Mouse (Mus musculus) midbrain, embryonic 13.5 days (tissue): Measurements from ENCODE around the gene Cpeb2. TPM values are rescaled to one million over a fixed set of nuclear protein-coding genes. Genes with fewer than 3 reads are reported as not detected.

Source experiments
- ATAC-seq: fragments of 200-750 bp; cut with Nextera tagmentation; 2 replicates; pipeline ENCODE4 v1.8.0; 2017; ENCODE audit warnings: mild to moderate bottlenecking, moderate TSS enrichment, moderate library complexity
- H3K27ac ChIP-seq: fragments of 300-500 bp; sonication (generic); 2 replicates; pipeline ENCODE4 v1.5.1; 2015; ENCODE audit warnings: inconsistent platforms, mild to moderate bottlenecking, moderate library complexity
- H3K27me3 ChIP-seq: fragments of 300-500 bp; sonication (generic); 2 replicates; pipeline ENCODE4 v1.6.1; 2015; ENCODE audit warnings: mild to moderate bottlenecking, inconsistent platforms
- H3K36me3 ChIP-seq: fragments of 300-500 bp; sonication (generic); 2 replicates; pipeline ENCODE4 v1.6.1; 2015; ENCODE audit warnings: mild to moderate bottlenecking, inconsistent platforms
- H3K4me1 ChIP-seq: fragments of 300-500 bp; sonication (generic); replicated peaks from 2 replicates; pipeline ENCODE4 v1.6.1; 2015; ENCODE audit warnings: inconsistent platforms
- H3K4me2 ChIP-seq: fragments of 300-500 bp; sonication (generic); replicated peaks from 2 replicates; pipeline ENCODE4 v1.6.1; 2015; ENCODE audit warnings: moderate library complexity, mild to moderate bottlenecking, inconsistent platforms
- H3K4me3 ChIP-seq: fragments of 300-500 bp; sonication (generic); replicated peaks from 2 replicates; pipeline ENCODE4 v1.5.1; 2015; ENCODE audit warnings: mild to moderate bottlenecking, inconsistent platforms
- H3K9ac ChIP-seq: fragments of 300-500 bp; sonication (generic); replicated peaks from 2 replicates; pipeline ENCODE4 v1.6.1; 2015; ENCODE audit warnings: mild to moderate bottlenecking, inconsistent platforms
- H3K9me3 ChIP-seq: fragments of 300-500 bp; sonication (generic); 2 replicates; pipeline ENCODE4 v1.6.1; 2016; ENCODE audit warnings: mild to moderate bottlenecking, inconsistent platforms
- WGBS: fragments of 180-500 bp; shearing (Covaris S2); methylation state at CpG from one replicate; pipeline ENCODE4 v1.1.7; 2015; 5-methylcytosine and 5-hydroxymethylcytosine counted together
- polyA plus RNA-seq: library from polyadenylated mRNA; unstranded; fragments of >200 nt; fragmentation: Nextera tagmentation; extraction: Ambion mirVana; gene quantifications from 2 replicates; pipeline ENCODE4 v1.2.1, GENCODE M21; 2015

Cpeb2 gene
- 10.9 and 12.1 TPM in 2 replicates for polyA plus RNA-seq

DNA sequence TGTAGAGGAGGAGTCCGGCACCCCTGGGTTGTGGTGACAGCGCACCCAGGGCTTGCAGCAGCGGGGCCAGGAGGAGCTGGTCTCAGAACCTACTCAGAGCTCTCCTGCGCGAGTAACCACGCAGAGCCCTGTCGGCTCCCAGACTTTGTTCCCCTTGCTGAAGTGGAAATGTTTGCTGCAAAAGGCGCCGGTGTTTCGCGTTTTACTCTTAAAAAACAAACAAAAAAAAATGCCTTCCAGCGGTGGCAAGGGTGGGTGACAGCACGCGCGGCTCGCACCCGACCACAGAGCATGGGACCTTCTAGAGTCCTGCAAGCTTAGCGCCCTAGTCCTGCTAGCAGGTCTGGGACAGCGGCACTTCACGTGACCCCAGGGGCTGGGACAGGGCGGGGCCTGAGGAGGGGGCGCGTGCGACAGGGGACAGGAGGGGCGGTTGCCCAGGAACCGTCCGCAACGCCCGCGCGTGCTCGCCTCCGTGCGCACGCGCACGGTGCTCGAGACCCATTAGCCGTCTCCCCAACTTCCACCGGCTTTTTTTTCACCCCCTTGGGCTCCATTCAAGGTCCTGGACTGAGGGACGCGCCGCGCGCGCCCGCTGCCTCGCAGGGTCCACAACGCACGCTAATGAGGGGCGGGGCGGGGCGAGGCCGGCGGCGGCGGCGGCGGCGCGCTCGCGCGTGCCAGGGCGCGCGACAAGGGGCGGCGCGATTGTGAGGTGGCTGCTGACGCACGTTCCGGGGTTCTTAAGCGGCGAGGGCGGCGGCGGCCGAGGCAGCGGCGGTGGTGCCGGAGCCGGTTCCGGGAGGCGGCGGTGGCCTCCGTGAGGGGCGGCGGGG is at the start of gene Cpeb2:
Gene Cpeb2, plus strand, starts transcription at position 691 of the 836 bp plus-strand sequence.
- ATAC-seq: peak; percentile 93
- H3K4me1 ChIP-seq: peaks cover 13% of the 10 kb centered on the region

DNA sequence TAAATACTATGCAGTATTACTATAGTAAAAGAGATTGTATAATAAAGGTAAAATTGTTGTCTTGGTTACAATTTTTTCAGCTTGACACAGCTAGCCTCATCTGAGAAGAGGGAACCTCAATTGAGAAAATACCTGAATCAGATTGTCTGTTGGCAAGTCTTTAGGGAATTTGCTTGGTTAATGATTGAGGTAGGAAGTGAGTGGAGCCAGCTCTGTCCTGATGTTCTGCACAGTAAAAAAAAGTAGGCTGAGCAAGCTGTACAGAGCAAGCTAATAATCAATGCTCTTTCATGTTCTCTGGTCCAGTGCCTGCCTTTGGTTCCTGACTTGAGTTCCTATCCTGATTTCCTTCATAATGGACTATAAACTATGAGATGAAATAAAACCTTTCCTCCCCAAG is 49.4 kb upstream of the Cpeb2 start:
- no peak overlapping the region for H3K4me2 ChIP-seq
- H3K27ac ChIP-seq: no peak overlapping the region

More for the DNA sequence above, at the start of gene Cpeb2:
- Histone ChIP-seq H3K9ac (peak within 1 kb of the TSS; percentile 99), H3K27me3 (peaks cover 6% of the 10 kb centered on the region; the same call in 1 of the 2 replicates), H3K27ac (peak within 1 kb of the TSS; percentile 100), H3K9me3 (no peaks in the 10 kb centered on the region), H3K36me3 (no peaks in the 10 kb centered on the region), H3K4me2 (peak within 1 kb of the TSS; percentile 80), H3K4me3 (peak within 1 kb of the TSS; percentile 97)
- under 1% methylated on average over 86 of the region's 89 CpGs for WGBS

DNA sequence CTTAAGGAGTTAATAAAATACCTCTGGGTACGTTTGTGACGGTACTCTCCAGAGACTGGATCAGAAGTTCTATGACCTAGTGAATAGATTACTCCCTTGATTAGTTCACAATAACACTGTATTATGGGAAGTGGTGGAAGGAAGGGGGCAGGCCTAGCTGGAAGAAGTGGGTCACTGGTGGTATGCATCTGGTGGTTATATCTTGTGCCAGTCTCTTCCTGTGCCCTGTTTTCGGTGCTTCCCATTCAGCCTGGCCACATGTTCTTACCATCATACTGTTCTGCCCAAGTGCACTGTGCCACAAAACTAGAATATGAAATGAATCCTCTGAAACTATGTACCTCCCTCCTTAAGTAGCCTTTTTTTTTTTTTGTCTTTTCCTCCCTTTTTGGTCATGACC is 48.1 kb upstream of the Cpeb2 start:
- WGBS: 65% methylated on average over 3 of the region's 3 CpGs

More for the DNA sequence above, 49.4 kb upstream of the Cpeb2 start:
- Histone ChIP-seq H3K27me3 (no peaks in the 10 kb centered on the region), H3K4me1 (no peaks in the 10 kb centered on the region), H3K9me3 (no peaks in the 10 kb centered on the region), H3K9ac (no peak overlapping the region), H3K4me3 (no peak overlapping the region), H3K36me3 (no peaks in the 10 kb centered on the region)
- no peak for ATAC-seq

DNA sequence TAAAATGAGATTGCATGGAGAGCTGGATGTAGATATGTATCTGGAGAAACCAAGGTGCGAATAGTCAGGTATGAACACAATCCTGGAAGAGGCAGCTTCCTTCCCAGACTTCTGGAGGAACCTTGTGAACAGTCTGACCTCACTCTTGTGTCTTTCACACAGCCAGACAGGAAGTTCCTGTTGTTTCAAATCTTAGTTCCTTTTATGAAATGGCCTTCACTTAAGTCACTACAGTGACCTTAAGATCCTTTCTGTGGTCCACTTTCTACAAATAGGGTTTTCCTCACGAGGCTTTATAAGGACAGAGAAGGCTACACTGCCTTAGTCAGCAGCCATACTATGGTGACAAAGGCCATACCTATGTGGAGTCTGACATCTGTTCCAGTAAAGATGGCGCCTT is 47.5 kb upstream of the Cpeb2 start:
- H3K9me3 ChIP-seq: no peaks in the 10 kb centered on the region
- H3K9ac ChIP-seq: no peak overlapping the region
- H3K4me3 ChIP-seq: no peak overlapping the region
- no peaks in the 10 kb centered on the region for H3K27me3 ChIP-seq
- no peak for ATAC-seq
- H3K27ac ChIP-seq: no peak overlapping the region
- no peaks in the 10 kb centered on the region for H3K4me1 ChIP-seq
- H3K36me3 ChIP-seq: no peaks in the 10 kb centered on the region
- 89% methylated on average over 3 of the region's 3 CpGs for WGBS
- no peak overlapping the region for H3K4me2 ChIP-seq

More for the DNA sequence above, 48.1 kb upstream of the Cpeb2 start:
- Histone ChIP-seq H3K4me3 (no peak overlapping the region), H3K4me1 (no peaks in the 10 kb centered on the region), H3K27ac (no peak overlapping the region), H3K36me3 (no peaks in the 10 kb centered on the region), H3K27me3 (no peaks in the 10 kb centered on the region), H3K9ac (no peak overlapping the region), H3K4me2 (no peak overlapping the region), H3K9me3 (no peaks in the 10 kb centered on the region)
- no peak for ATAC-seq

DNA sequence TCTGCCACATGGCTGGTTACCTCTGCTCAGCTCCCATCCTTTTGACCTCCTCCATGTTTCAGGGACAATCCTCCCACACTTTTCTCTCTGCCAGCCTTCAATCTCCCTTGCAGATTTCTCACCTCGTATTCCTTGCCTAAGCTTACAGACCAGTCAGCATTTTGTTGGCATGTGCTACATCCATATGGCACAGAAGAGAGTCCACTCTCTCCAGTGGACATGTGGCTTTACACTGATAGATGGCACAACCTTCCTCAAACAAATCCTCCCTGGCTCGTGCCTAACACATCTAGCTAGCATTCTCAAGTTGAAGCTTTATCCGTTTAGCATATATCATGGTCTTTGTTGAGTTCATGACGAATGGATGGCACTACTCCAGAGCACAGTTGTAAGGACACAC is 32.3 kb upstream of the Cpeb2 start:
- H3K27ac ChIP-seq: no peak overlapping the region
- H3K36me3 ChIP-seq: no peaks in the 10 kb centered on the region
- no peak overlapping the region for H3K4me3 ChIP-seq
- no peak overlapping the region for H3K9ac ChIP-seq
- 74% methylated on average over 4 of the region's 4 CpGs for WGBS
- 0 out of 2 replicates have a peak, but pooled peaks cover 4% of the 10 kb centered on the region for H3K9me3 ChIP-seq
- no peak for ATAC-seq
- H3K4me1 ChIP-seq: no peaks in the 10 kb centered on the region
- no peak overlapping the region for H3K4me2 ChIP-seq
- no peaks in the 10 kb centered on the region for H3K27me3 ChIP-seq

DNA sequence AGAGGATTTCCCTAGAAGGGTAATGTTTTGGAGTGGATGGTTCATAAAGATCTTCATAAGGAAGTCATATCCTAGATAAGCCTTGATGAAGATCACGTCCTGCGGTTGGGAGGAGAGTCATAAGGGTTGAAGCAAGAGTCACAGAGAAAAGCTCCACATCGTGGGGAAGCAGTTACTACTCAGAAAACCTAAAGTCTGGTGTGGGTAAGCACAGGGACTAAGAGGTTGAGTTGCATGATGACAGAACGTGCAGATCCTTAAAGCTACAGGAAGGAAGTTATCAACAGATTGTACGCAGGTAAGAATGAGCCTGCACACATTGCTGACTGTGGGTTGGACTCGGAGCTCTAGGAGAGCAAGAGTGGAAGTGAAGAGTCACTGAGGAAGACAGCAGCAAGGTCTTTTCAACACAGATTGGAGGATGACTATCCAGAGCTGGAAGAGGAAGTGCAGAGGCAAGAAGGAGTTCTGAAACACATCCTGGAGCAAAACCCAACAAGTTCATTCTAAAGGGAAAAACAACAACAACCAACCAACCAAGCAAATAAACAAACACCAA is 26.4 kb upstream of the Cpeb2 start:
- no peaks in the 10 kb centered on the region for H3K36me3 ChIP-seq
- no peak overlapping the region for H3K4me3 ChIP-seq
- no peak overlapping the region for H3K27ac ChIP-seq
- H3K4me1 ChIP-seq: no peaks in the 10 kb centered on the region
- H3K27me3 ChIP-seq: no peaks in the 10 kb centered on the region
- 0 out of 2 replicates have a peak, but pooled peaks cover 4% of the 10 kb centered on the region for H3K9me3 ChIP-seq
- H3K9ac ChIP-seq: no peak overlapping the region
- H3K4me2 ChIP-seq: no peak overlapping the region
- 88% methylated on average over 6 of the region's 6 CpGs for WGBS
- no peak for ATAC-seq

DNA sequence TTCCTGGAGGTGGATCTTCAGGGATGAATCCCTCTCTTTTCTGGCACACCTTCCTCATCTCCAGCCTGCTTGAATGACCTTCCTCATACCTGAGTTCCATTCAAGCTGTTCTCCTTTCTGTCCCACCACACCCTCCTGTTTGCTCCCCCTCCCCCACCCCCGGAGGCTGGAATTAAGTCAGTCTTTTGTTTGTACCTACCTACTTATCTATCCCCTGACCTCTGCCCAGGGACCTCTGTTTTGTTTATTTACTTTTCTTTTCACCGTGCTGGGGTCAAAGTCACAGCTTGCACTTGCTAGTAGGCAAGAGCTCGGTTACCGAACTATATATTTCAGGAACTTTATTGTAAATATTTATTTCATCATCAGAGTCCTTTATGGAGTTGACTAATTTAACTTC is 15.5 kb upstream of the Cpeb2 start:
- no peak overlapping the region for H3K9ac ChIP-seq
- no peak overlapping the region for H3K4me2 ChIP-seq
- no peaks in the 10 kb centered on the region for H3K36me3 ChIP-seq
- no peak overlapping the region for H3K27ac ChIP-seq
- no peak overlapping the region for H3K4me3 ChIP-seq
- no peak for ATAC-seq
- H3K9me3 ChIP-seq: no peaks in the 10 kb centered on the region
- no peaks in the 10 kb centered on the region for H3K27me3 ChIP-seq
- H3K4me1 ChIP-seq: no peaks in the 10 kb centered on the region
- WGBS: 48% methylated on average over 4 of the region's 4 CpGs

DNA sequence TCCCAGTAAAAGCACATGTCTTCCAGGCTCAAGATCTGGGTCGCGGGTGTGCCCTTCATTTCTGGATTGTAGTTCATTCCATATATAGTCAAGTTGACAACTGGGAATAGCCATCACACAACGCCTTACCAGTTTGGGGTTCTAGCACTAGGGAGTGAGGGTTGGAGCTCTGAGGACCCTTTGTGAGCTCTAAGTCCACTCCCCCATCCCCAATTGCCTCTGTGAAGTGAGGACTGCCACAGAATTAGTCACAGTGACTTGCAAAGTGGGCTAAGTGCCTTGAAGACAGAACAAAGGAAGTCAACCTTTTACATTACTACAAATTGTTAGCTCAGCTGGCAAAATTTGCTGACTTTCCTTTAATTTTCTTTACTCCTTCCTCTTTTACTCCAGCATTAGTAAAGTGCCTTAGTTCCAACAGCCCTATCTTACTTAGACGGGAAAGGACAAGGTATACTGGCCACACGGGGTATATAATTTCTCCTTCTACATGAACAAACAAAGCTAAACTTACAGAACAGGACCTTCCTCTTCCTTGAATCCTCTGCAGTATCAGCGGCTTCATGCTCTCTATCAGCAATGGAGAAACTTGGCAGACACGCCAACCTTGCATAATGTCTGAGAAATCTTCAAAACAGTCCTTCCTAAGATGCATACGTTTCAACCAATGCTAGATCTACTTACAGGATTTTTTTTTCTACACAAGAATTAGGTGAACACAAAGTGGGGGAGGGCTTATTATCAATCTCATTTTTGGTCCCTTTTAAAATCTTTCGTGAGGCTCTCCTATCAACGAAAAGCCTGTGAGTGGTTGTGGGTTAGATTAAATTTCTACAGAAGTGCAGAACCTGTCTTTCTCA is 14.8 kb upstream of the Cpeb2 start:
- 71% methylated on average over 10 of the region's 10 CpGs for WGBS
- Histone ChIP-seq H3K4me3 (no peak overlapping the region), H3K4me2 (no peak overlapping the region), H3K9ac (no peak overlapping the region), H3K27ac (peak overlapping the region; percentile 11; the same call in 1 of the 2 replicates), H3K4me1 (no peaks in the 10 kb centered on the region), H3K9me3 (no peaks in the 10 kb centered on the region), H3K27me3 (no peaks in the 10 kb centered on the region), H3K36me3 (no peaks in the 10 kb centered on the region)
- ATAC-seq: no peak

DNA sequence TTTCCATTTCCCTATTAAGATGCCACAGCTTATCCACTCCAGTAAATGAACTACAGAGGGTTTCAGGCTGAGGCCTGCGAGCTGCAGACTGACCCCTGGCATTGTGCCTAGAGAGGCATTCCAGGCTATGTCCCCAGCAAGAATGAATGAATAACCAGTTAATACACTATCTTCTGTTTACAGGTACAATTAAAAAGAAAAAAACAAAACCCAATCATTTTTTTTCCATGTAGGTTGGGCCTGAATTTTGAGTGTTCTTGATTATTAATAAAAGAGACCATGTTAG is 14.2 kb upstream of the Cpeb2 start:
- Histone ChIP-seq H3K4me2 (no peak overlapping the region), H3K36me3 (no peaks in the 10 kb centered on the region), H3K9me3 (no peaks in the 10 kb centered on the region), H3K4me3 (no peak overlapping the region), H3K27ac (no peak overlapping the region; the same call in 1 of the 2 replicates), H3K27me3 (no peaks in the 10 kb centered on the region), H3K4me1 (no peaks in the 10 kb centered on the region), H3K9ac (no peak overlapping the region)
- no peak; the same call in 1 of the 2 replicates for ATAC-seq
- WGBS: 17% methylated on average over 1 of the region's 1 CpGs

DNA sequence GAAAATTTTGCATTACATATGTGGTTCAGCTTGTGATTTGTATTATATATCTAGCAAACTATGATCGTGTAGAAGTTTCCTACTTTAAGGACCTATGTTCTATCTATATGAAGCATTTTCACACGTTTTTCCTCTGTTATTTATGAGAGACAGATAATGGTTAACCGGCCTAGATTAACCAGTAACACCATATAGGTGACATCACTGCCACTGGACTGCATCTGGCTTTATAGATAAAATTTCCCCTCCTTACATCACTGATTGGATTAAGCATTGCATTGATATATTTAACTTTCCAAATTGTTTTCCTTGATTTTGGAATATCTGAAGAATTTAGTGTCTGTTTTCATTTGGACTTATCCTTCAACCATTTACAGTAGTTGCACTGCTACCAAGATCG is 9.6 kb upstream of the Cpeb2 start:
- WGBS: 78% methylated on average over 4 of the region's 4 CpGs
- Histone ChIP-seq H3K9me3 (no peaks in the 10 kb centered on the region), H3K27ac (no peak overlapping the region), H3K9ac (no peak overlapping the region), H3K4me1 (no peaks in the 10 kb centered on the region), H3K4me3 (no peak overlapping the region), H3K27me3 (no peaks in the 10 kb centered on the region), H3K36me3 (no peaks in the 10 kb centered on the region), H3K4me2 (no peak overlapping the region)
- no peak for ATAC-seq

DNA sequence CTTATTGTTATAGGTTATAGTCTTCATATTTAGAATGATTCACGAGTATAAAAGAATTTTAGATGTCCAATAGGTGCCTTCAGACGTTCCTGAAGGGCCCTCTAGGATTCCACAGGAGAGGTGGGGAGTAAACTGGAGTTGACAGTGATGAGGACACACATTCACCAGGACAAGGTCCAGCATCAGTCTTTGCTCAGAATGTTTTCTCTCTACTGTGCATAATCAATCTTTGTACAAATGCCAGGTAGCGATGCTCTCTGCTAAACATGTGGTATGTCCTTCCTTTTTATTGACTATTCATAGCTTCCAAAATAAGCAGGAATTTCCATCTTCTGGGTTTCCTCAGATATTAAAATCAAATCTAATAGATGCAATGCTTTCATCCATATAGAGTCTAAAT is 8.7 kb upstream of the Cpeb2 start:
- H3K4me2 ChIP-seq: no peak overlapping the region
- H3K9ac ChIP-seq: no peak overlapping the region
- H3K4me1 ChIP-seq: no peaks in the 10 kb centered on the region
- H3K27ac ChIP-seq: no peak overlapping the region
- ATAC-seq: no peak
- H3K9me3 ChIP-seq: no peaks in the 10 kb centered on the region
- WGBS: 79% methylated on average over 3 of the region's 3 CpGs
- no peaks in the 10 kb centered on the region for H3K36me3 ChIP-seq
- H3K27me3 ChIP-seq: no peaks in the 10 kb centered on the region
- no peak overlapping the region for H3K4me3 ChIP-seq

DNA sequence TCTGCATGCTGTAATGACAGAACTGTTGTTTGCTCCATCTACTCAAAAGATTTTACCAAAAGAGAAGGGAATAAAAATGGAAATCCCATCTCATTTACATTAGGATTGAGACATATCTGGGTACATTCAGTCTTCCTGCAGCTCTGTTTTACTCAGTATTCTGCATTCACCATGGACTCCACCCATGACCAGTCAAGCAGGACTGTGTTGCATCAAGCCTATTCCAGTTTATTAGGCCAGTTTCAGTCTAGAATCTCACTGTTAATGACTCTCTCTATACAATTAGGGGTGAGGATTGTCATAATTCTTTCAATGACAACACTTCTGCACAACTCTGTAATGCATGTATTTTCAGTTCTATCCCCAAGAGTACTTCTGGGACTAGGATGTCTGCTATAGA is 6.8 kb upstream of the Cpeb2 start:
- Histone ChIP-seq H3K9ac (no peak overlapping the region), H3K4me2 (no peak overlapping the region), H3K36me3 (no peaks in the 10 kb centered on the region), H3K4me1 (no peaks in the 10 kb centered on the region), H3K27ac (no peak overlapping the region), H3K4me3 (no peak overlapping the region), H3K27me3 (peaks cover 4% of the 10 kb centered on the region; the same call in 1 of the 2 replicates), H3K9me3 (no peaks in the 10 kb centered on the region)
- ATAC-seq: no peak
